Mouse (Mus musculus) layer of hippocampus, adult 2 months (tissue): ENCODE measurements around the gene Vmn1r4. TPM values are rescaled to one million over a fixed set of nuclear protein-coding genes. Genes with fewer than 3 reads are reported as not detected.

ENCODE experiments used
- DNase-seq, 2 experiments: peaks; one replicate each; pipeline ENCODE4 v3.0.0; 2022; ENCODE audit warnings: low spot score in 2 of 2
- H3K27ac ChIP-seq: fragments of 200-600 bp; 2 replicates; pipeline ENCODE4 v1.8.1; 2022
- H3K4me3 ChIP-seq: fragments of 200-600 bp; 2 replicates; pipeline ENCODE4 v1.8.1; 2022; ENCODE audit warnings: mild to moderate bottlenecking
- CTCF ChIP-seq: fragments of 200-600 bp; conservative IDR thresholded peaks from 2 replicates; pipeline ENCODE4 v1.8.1; 2022; ENCODE audit warnings: antibody characterized with exemption, mild to moderate bottlenecking, moderate library complexity
- long read RNA-seq, 2 experiments: library from polyadenylated mRNA; stranded (forward); transcript quantifications; one replicate each; pipeline ENCODE4 v2.0.0; 2021; ENCODE audit warnings: borderline mapping rate in 2 of 2
- total RNA-seq, 2 experiments: library from RNA; stranded (reverse); gene quantifications; 2 replicates each; pipeline ENCODE4 v1.2.3; 2021

Vmn1r4 gene
- total RNA-seq = under 1 TPM; 0.22 to 0.59 TPM
- long read RNA-seq, experiment 1 = 0 reads
- long read RNA-seq, experiment 2 = 0 reads

DNA sequence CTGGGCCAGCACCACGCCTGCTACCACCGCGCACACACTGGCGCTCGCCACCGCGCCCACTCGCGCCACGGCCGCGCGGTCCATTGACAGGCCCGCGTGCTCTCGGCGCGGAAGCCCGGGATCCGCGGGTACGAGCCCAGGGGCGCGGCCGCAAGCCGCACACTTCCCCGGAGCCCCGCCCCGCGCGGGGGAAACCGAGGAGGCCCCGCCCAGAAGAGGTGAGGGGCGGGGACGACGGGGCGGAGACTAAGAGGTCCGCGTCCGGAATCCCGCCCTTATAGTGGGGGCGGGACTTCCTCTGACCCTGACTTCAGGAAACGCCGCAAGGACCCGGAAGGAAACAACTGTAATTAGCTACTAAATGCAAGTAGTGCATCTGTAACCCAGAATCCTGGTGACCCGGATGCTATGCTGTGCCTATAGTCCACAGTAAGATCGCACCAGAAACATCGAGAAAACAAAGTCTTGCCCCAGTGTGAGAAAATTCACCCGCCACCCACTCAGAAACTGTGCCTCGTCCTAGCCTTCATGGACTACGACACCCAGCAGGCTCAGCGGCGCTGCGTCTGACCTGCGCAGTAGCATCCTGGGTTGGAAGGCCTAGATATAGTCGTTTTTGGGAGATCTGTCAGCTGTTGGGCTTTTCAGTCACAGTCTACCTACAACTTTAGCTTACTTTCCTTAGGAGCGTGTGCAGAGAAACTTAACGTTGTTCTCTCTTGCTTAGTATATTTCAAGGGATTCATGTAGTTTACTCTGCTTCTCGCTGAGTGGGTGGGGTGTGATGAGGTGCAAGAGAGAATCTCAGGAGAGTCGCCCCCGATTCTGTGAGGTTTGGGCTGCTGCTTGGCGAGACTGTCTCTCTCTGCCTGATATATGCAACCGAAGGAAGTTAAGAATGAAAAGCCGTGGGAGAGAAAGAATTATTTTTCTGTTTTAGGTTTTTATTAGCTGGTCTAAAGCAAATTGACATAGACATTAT is at the start of gene Vmn1r4, which contains the start of gene Nt5c3:
TSS of gene Vmn1r4 (plus strand) at position 290 of the 982 bp plus-strand sequence.
TSS of gene Nt5c3 (minus strand) at position 207 of the 982 bp plus-strand sequence.
- peak; percentile 94 for DNase-seq
- TF ChIP-seq CTCF = no peak
- Histone ChIP-seq H3K27ac (peak within 1 kb of the TSS; percentile 95), H3K4me3 (peak within 1 kb of the TSS; percentile 97)

DNA sequence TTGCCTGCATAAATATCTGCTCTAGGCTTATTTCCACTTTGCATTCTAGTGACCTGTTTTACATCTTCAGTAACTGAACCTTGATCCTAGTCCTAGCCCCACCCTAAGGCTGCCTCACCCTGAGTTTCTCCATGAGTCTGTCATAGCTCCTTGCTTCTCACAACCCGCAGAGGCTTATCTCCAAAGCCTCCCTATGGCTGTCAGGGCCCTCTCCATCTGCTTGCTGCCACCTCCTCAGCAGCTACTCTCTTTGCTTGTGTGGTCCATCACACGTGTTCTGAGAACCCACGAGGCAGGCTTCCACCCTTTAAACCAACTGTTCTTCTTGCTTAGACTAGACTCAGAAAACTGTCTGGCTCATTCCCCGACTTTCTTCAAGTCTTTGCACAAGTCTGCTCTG is 46.9 kb upstream of the Vmn1r4 start:
- no peak overlapping the region for H3K4me3 ChIP-seq
- TF ChIP-seq CTCF = no peak
- no peak overlapping the region for H3K27ac ChIP-seq
- peak; percentile 10 to 17 for DNase-seq

DNA sequence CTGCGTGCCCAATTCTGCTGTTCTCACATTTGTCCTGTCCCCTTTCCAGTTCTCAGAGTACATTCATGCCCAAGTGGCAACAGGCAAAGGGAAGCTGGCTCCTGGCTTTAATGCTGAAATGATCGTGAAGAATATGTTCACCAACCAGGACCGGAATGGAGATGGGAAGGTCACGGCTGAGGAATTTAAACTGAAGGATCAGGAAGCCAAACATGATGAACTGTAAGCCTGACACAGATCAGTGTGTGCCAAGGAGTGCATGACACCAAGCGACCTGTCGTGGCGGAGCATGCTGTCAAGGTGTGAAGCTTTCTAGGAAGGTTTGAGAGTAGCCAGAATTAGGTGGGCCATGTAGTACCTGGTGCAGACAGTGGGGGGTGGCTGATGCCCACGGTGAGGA is 45.8 kb upstream of the Vmn1r4 start:
- TF ChIP-seq CTCF = 0 out of 2 replicates have a peak, but pooled peaks have one; percentile 13
- H3K27ac ChIP-seq = no peak overlapping the region
- no peak overlapping the region for H3K4me3 ChIP-seq
- DNase-seq = no peak

DNA sequence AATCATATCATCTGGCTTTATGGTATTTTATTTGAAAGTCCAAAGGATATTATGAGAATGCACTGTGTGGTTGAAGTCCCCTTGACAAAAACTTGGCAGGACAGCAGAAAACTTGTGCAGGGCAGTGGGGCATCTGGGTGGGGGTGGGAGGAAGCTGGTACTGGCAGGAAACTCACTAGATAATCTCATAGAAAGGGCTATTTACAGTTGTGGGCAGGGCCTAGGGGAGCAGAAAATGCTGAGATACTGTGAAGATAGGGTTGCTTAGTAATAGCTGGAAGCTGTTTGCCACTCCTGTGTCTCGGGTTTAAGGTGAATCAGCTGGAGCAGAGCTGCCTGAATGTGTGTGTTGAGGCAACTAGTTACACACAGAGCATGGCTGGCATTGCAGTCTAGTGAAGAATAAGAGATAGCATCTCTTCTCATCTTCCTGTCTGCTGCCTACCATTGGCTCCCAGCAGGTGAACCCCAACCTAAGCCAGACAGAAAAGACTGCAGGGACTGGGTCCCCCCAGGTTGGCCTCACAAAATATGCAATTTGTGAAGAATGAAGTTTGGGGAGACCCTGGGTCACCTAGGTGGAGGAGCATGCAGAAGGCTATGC is 44.4 kb upstream of the Vmn1r4 start:
- no peak overlapping the region for H3K4me3 ChIP-seq
- H3K27ac ChIP-seq = no peak overlapping the region
- no peak for DNase-seq
- no peak for TF ChIP-seq CTCF

DNA sequence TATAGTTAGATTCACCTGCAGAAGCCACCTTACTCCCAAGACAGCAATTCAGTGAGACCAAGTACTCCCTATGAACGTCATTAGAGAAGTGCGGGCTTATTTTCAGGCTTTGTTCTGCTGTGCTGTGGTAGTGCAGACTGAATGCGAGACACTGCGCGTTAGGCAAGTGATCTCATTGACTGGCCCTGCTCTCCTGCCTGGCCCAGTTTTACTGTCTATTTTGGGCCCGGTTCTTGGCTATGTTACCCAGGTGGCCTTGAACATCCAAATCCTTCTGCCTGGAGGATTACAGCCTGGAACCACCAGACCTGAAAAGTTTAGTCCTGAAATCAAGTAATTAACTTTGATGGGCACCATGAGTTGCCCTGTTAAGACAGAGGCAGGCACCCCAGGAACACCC is 35.3 kb upstream of the Vmn1r4 start:
- TF ChIP-seq CTCF = no peak
- Histone ChIP-seq H3K4me3 (no peak overlapping the region), H3K27ac (no peak overlapping the region)
- DNase-seq = no peak

DNA sequence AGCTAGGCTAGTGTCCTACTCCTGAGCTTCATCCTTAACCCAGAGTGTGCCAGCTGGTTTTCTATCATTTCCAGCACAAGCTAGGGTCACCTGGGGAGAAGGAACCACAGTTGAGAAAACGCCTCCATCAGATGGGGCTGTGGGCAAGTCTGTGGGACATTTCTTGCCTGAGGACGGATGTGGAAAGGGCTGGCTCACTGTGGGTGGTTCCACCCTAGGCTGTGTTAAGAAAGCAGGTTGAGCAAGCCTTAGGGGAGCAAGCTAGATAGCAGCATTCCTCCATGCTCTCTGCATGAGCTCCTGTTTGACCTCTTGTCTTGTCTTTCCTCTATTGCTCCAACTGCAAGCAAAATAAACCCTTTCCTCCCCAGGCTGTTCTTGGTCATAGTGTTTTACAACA is 33.1 kb upstream of the Vmn1r4 start:
- no peak for DNase-seq
- H3K4me3 ChIP-seq = no peak overlapping the region
- H3K27ac ChIP-seq = no peak overlapping the region
- no peak for TF ChIP-seq CTCF

DNA sequence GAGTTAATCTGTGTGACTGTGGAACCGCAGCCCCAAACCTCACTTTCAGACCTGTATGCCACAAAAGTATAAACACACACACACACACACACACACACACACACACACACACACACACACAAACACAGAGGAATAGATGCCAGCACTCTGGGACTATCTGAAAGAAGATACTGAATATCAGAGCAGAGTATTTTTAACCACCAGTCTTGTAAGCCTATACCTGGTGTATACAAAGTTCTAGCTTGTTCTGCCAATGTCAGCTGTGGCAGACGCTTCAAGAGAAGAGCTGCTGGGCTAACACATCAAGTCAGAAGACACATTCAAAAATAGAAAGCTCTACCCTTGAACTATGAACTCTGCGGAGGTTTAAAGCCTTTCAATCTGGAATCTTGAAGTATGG is 24.2 kb upstream of the Vmn1r4 start:
- DNase-seq = no peak
- Histone ChIP-seq H3K27ac (no peak overlapping the region), H3K4me3 (no peak overlapping the region)
- no peak for TF ChIP-seq CTCF

DNA sequence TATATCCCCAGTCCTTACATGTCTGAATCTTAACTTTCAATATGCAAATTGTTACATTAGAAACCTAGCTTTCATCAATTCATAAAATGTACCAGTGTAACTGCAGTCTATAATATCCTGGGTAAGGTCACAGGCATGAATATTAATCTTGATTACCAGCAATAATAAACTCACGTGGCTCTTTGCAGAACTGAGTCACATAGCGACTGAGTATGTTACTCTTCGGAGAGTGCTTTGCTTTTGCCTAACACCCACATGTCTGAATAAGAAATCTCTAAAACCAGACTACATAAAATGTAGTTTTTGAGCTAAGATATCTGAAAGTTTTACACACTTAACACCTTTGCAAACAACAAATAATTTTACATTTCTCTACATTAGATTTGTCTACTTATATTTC is 22.5 kb upstream of the Vmn1r4 start:
- no peak for TF ChIP-seq CTCF
- no peak for DNase-seq
- Histone ChIP-seq H3K4me3 (peak overlapping the region; percentile 43), H3K27ac (no peak overlapping the region; the same call in 1 of the 2 replicates)

DNA sequence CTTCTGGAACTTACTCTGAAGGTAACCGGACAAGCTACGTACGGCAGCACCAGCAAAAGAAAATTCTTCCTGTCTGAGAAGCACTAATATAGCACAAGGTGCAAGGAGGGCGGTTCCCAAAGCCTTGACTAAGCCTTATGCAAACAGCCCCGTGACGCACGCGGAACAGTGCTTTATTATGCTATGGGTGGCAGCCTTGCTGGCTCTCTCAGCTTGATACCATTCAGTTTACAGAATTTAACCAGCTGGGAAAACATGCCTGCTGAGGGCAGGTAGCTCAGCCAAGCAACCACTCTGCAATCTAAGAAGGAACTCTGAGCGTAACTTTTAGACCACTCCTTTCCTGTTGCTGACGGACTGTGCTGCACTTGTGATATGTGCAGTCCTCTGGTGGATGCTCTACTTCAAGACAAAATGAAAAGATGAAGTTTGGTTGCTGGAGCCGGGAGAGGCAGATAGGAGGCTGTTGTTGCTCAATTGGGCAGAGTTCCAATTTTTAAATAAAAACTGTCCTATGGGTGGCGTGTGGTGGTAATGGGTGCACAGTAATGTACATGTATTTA is 21.9 kb upstream of the Vmn1r4 start:
- no peak for DNase-seq
- Histone ChIP-seq H3K27ac (peak overlapping the region; percentile 33), H3K4me3 (peak overlapping the region; percentile 43)
- no peak; the same call in 1 of the 2 replicates for TF ChIP-seq CTCF

DNA sequence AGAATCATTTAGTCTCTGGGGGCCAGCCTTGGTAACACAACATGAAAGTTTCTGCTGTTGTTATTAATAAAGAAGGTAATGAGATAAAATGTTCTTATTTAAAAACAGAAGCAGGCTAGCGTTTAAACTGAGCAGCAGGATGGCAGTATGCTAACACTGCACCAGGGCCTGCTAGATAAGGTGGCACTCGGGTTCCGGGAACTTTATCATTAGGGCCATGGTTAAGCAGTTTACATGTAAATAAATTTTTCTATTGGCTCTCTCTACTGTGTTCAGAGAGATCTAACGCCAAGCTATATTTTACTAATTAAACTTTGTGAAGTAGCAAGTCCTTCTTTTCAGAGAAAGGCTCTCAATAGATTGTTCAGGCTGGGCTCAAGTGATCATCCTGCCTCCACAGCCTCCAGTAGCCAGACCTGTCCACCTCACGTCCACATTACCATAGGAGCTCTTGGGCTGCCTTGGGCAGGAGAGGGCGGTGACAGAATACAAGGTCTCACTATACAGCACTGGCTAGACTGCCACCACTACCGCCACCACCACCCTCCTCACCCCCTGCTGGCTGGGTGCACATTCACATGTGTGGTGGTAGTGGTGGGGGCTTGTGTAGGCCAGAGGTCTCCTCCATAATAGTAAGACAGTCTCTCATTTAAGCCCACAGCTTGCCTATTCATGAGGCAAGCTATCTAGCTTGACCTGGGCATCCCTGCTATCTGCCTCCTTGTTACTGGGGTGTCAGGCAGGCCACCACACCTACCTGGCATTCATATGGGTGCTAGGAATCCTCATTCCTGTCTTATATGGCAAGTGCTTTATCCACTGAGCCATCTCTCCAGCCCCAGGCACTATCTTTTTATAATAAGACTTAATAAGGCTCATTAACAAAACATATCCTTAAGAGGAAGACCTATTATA is 21.0 kb upstream of the Vmn1r4 start:
- no peak for DNase-seq
- H3K27ac ChIP-seq = no peak overlapping the region
- no peak overlapping the region for H3K4me3 ChIP-seq
- TF ChIP-seq CTCF = 0 out of 2 replicates have a peak, but pooled peaks have one; percentile 17

DNA sequence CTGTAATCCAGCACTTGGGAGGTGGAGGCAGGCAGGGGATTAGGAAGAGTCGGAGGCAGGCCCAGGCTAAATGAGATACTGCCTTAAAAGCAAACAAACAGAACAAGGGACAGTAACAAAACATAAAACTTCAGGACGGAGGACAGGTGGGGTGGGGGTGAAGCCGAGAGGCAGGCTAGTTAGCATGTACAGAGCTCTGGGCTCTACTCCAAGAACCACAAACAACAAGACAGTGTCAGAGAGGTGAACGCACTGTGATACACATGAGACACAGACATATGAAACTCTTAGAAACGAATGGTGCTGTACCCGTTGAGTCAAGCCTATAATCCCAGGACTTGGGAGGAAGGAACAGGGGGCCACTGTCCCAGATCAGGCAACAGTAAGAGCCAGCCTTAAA is 20.0 kb upstream of the Vmn1r4 start:
- DNase-seq = no peak
- Histone ChIP-seq H3K4me3 (no peak overlapping the region), H3K27ac (no peak overlapping the region)
- no peak for TF ChIP-seq CTCF

DNA sequence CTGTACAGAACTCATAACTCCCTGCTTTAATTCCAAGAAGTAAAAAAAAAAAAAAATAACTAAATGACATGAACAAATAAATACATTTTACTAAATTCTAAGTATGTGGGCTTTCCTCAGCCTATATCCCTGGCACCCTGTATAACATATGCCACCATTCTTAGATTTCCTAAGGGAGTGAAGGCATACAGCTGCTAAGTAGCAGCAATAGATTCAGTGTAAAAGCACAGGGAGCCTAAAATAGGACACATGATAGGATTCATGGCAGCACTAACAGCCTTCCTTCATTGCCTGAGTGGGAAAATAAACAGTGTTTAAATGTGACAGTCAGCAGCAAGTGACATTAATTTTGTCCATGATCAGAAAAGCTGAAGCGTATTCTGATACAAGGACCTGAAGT is 19.5 kb upstream of the Vmn1r4 start:
- no peak for DNase-seq
- no peak overlapping the region for H3K4me3 ChIP-seq
- TF ChIP-seq CTCF = no peak
- no peak overlapping the region for H3K27ac ChIP-seq
